Mouse (Mus musculus) liver, adult 2 months (tissue): ENCODE data around the gene Ptpn14. TPM values are rescaled to one million over a fixed set of nuclear protein-coding genes. Genes with fewer than 3 reads are reported as not detected.

Experiments
- DNase-seq: peaks from one replicate; pipeline ENCODE4 v3.0.0-alpha.2; 2011; ENCODE audit warnings: low read depth, low spot score; ENCODE audit errors: extremely low read depth
- H3K27ac ChIP-seq: fragments of 200-500 bp; replicated peaks from 2 replicates; pipeline ENCODE4 v1.5.1; 2012; ENCODE audit warnings: low read depth, mild to moderate bottlenecking, control low read depth, inconsistent platforms, low read length; ENCODE audit not compliant: insufficient read depth
- H3K27me3 ChIP-seq: fragments of 200-500 bp; 2 replicates; pipeline ENCODE4 v1.6.1; 2012; ENCODE audit warnings: mild to moderate bottlenecking, moderate library complexity, low read length, inconsistent platforms; ENCODE audit not compliant: control insufficient read depth, insufficient read depth
- H3K36me3 ChIP-seq: fragments of 200-500 bp; 2 replicates; pipeline ENCODE4 v1.6.1; 2012; ENCODE audit warnings: low read length, inconsistent platforms; ENCODE audit not compliant: control insufficient read depth, insufficient read depth
- H3K4me1 ChIP-seq: fragments of 200-500 bp; 2 replicates; pipeline ENCODE4 v1.6.1; 2011; ENCODE audit warnings: low read length; ENCODE audit not compliant: control insufficient read depth, insufficient read depth
- H3K4me3 ChIP-seq: fragments of 200-500 bp; 2 replicates; pipeline ENCODE4 v1.5.1; 2011; ENCODE audit warnings: low read depth, mild to moderate bottlenecking, control low read depth, low read length, moderate library complexity; ENCODE audit not compliant: insufficient read depth
- H3K79me2 ChIP-seq: fragments of 200-500 bp; 2 replicates; pipeline ENCODE4 v1.6.1; 2012; ENCODE audit warnings: inconsistent platforms, mild to moderate bottlenecking, low read length, moderate library complexity; ENCODE audit not compliant: control insufficient read depth, insufficient read depth
- H3K9ac ChIP-seq: fragments of 200-500 bp; 2 replicates; pipeline ENCODE4 v1.6.1; 2012; ENCODE audit warnings: low read depth, mild to moderate bottlenecking, control low read depth, inconsistent platforms, low read length
- CTCF ChIP-seq: fragments of 200-500 bp; IDR thresholded peaks from 2 replicates; pipeline ENCODE4 v1.5.1; 2011; ENCODE audit warnings: low read depth, low read length, control low read depth
- POLR2A ChIP-seq: fragments of 200-500 bp; IDR thresholded peaks from 2 replicates; pipeline ENCODE4 v1.6.1; 2011; ENCODE audit warnings: low read length, control low read depth; ENCODE audit not compliant: insufficient read depth; ENCODE audit errors: extremely low read depth
- WGBS: fragments of 180-500 bp; shearing (Covaris S2); methylation state at CpG from one replicate; pipeline ENCODE4 v1.1.7; 2018; 5-methylcytosine and 5-hydroxymethylcytosine counted together
- polyA plus RNA-seq: library from polyadenylated mRNA; depleted of rRNA; stranded (reverse); fragments of >200 nt; gene quantifications from 2 replicates; pipeline ENCODE4 v1.2.3, GENCODE M21; 2012
- total RNA-seq: library from RNA; depleted of rRNA; stranded (reverse); fragments of >200 nt; gene quantifications from 2 replicates; pipeline ENCODE4 v1.2.3, GENCODE M21; 2014

Ptpn14 gene
- total and polyA plus RNA-seq, 2 experiments, result 0.55 to 0.74 TPM

DNA sequence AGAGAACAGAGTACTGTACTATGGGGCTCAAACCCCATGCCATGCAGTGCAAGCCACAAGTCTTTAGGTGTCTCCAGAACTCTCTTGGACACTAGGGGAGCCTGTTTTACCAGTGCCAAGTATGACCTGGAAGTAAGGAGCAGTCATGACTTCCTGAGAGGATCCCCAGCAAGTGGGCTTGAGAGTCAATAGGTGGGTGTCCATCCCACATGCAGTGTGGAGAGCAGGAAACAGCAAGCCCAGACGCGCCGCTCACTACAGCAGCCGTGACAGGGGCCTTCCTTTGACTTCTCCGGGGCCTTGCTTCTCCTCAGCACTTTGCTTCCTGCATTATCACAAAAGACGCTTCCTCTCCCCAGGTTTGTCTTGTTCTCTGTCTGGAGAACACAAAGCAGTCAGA is 27.9 kb upstream of the Ptpn14 start:
- Histone ChIP-seq H3K9ac (no peak overlapping the region), H3K79me2 (no peaks in the 10 kb centered on the region), H3K4me1 (no peaks in the 10 kb centered on the region; the same call in 1 of the 2 replicates), H3K27me3 (no peaks in the 10 kb centered on the region), H3K4me3 (no peak overlapping the region), H3K27ac (no peak overlapping the region), H3K36me3 (no peaks in the 10 kb centered on the region)
- 78% methylated on average over 6 of the region's 6 CpGs for WGBS
- no peak for DNase-seq
- TF ChIP-seq CTCF, result no peak
- no peak for TF ChIP-seq POLR2A

DNA sequence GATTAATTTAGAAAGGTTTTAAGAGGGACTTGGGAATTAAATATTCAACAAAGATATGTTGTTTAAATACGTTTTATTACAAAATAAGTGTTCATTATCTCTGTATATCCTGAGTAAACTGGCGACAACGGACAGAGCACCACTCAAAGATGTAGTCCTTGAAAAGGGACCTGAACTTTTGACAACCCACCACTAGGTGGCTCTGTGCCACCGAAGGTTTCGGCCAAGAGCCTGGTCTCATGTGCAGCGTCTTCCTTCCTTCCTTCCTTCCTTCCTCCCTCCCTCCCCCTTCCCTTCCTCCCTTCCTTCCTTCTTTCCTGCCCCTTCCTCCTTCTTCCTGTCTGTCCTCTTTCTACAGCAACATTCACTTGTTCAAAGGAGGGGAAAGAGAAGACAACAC is 27.1 kb upstream of the Ptpn14 start:
- under 1% methylated on average over 6 of the region's 6 CpGs for WGBS
- Histone ChIP-seq H3K36me3 (no peaks in the 10 kb centered on the region), H3K27me3 (no peaks in the 10 kb centered on the region), H3K4me1 (no peaks in the 10 kb centered on the region; the same call in 1 of the 2 replicates), H3K27ac (no peak overlapping the region), H3K4me3 (no peak overlapping the region), H3K9ac (no peak overlapping the region), H3K79me2 (no peaks in the 10 kb centered on the region)
- DNase-seq, result peak; percentile 36
- no peak for TF ChIP-seq POLR2A
- TF ChIP-seq CTCF, result peak; percentile 85

GRCm38 (mm10) chr1:189703156-189703555 is 24.9 kb upstream of the Ptpn14 start:
- Histone ChIP-seq H3K36me3 (no peaks in the 10 kb centered on the region), H3K79me2 (no peaks in the 10 kb centered on the region), H3K9ac (no peak overlapping the region), H3K4me3 (no peak overlapping the region), H3K27ac (no peak overlapping the region), H3K27me3 (no peaks in the 10 kb centered on the region), H3K4me1 (no peaks in the 10 kb centered on the region; the same call in 1 of the 2 replicates)
- 51% methylated on average over 7 of the region's 7 CpGs for WGBS
- no peak for DNase-seq
- TF ChIP-seq CTCF, result no peak

- no peak overlapping the region for H3K9ac ChIP-seq
Observed at GRCm38 (mm10) chr1:189703591-189703990, 24.5 kb upstream of the Ptpn14 start.

DNA sequence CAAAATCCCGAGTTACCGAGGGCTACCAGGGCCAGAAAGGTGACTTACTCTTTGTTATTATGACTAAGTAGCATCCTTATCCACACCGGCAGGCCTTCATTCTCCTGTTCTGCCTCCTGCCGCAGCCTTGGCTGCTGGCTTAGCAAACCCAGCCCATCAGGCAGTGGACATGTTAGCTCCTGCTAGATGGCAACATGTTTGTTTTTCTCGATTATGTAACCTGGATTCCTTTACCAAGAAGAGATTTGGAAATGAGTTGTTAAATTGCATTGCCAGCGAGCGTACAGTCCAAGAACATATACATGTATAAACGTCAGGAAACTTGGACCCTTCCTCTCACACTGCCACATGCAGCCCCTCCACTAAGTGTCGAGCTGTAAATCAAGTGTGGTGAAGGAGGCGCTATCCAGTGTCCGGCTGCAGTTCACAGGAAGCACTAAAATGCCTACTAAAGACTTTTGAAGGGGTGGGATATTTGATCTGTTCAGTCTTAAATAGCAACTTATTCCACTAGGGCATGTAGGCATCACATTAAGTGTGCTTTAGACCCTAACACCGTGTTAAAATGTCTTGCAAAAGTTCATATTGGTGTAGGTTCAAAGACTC is 21.9 kb upstream of the Ptpn14 start:
- Histone ChIP-seq H3K4me1 (no peaks in the 10 kb centered on the region), H3K79me2 (no peaks in the 10 kb centered on the region), H3K9ac (no peak overlapping the region), H3K4me3 (no peak overlapping the region), H3K36me3 (no peaks in the 10 kb centered on the region), H3K27me3 (no peaks in the 10 kb centered on the region), H3K27ac (no peak overlapping the region)
- WGBS, result 63% methylated on average over 12 of the region's 12 CpGs
- no peak for TF ChIP-seq POLR2A
- no peak for TF ChIP-seq CTCF
- DNase-seq, result peak; percentile 4

More at GRCm38 (mm10) chr1:189703591-189703990, 24.5 kb upstream of the Ptpn14 start:
- no peak overlapping the region for H3K4me3 ChIP-seq
- TF ChIP-seq POLR2A (no peak), CTCF (no peak)
- DNase-seq, result no peak
- 80% methylated on average over 7 of the region's 7 CpGs for WGBS
- H3K36me3 ChIP-seq, result no peaks in the 10 kb centered on the region
- H3K4me1 ChIP-seq, result no peaks in the 10 kb centered on the region; the same call in 1 of the 2 replicates
- no peaks in the 10 kb centered on the region for H3K79me2 ChIP-seq
- no peaks in the 10 kb centered on the region for H3K27me3 ChIP-seq
- H3K27ac ChIP-seq, result no peak overlapping the region

GRCm38 (mm10) chr1:189707014-189707413 is 21.1 kb upstream of the Ptpn14 start:
- TF ChIP-seq CTCF, result no peak
- no peak for TF ChIP-seq POLR2A
- H3K9ac ChIP-seq, result no peak overlapping the region
- no peak for DNase-seq
- H3K4me1 ChIP-seq, result no peaks in the 10 kb centered on the region
- no peaks in the 10 kb centered on the region for H3K79me2 ChIP-seq
- no peak overlapping the region for H3K4me3 ChIP-seq
- no peaks in the 10 kb centered on the region for H3K36me3 ChIP-seq
- no peaks in the 10 kb centered on the region for H3K27me3 ChIP-seq
- no peak overlapping the region for H3K27ac ChIP-seq
